Mouse (Mus musculus): ENCODE measurements around the gene Gm17304. TPM values are rescaled to one million over a fixed set of nuclear protein-coding genes. Genes with fewer than 3 reads are reported as not detected.

Gm17304 gene
- polyA plus RNA-seq, 1 experiment from 2014 or later = not detected

GRCm38 (mm10) chr5:106607081-106607480, 1.8 kb upstream of the Gm17304 start:
- H3K4me3 ChIP-seq (ENCODE audit: low read depth, low read length) = no peak overlapping the region
- peaks cover 4% of the 10 kb centered on the region; the same call in 1 of the 2 replicates for H3K4me1 ChIP-seq (ENCODE audit: control insufficient read depth, insufficient read depth, low read length)
- no peaks in the 10 kb centered on the region for H3K27me3 ChIP-seq (ENCODE audit: control insufficient read depth, insufficient read depth, low read length)
- H3K9ac ChIP-seq (ENCODE audit: low read depth, low read length) = no peak overlapping the region
- H3K9me3 ChIP-seq (replicated peaks; ENCODE audit: control insufficient read depth, low read length) = no peaks in the 10 kb centered on the region
- no peak overlapping the region for H3K4me2 ChIP-seq
- H3K27ac ChIP-seq (ENCODE audit: low read depth, low read length) = no peak overlapping the region
- peaks cover 4% of the 10 kb centered on the region; the same call in 1 of the 2 replicates for H3K36me3 ChIP-seq (ENCODE audit: control insufficient read depth, insufficient read depth, low read length)
- no peak for ATAC-seq (replicated peaks; ENCODE audit: insufficient number of reproducible peaks, low FRiP score, low TSS enrichment)
- 54% methylated on average over 5 of the region's 5 CpGs for WGBS (ENCODE audit: insufficient replicate concordance)

DNA sequence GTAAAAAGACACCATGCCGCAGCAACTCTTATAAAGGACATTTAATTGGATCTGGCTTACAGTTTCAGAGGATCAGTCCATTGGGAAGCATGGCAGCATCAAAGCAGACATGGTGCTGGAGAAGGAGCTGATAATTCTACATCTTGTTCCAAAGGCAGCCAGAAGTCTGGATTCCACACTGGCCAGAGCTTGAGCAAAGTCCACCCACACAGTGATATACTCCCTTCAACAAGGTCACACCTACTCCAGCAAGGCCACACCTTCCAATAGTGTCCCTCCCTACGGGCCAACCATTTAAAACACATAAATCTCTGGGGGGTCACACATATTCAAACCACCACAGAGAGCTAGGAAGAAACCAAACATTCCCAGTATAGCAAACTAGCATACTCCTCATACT, 3.3 kb downstream of the Gm17304 start:
- H3K4me1 ChIP-seq (ENCODE audit: control insufficient read depth, insufficient read depth, low read length) = no peaks in the 10 kb centered on the region; the same call in 1 of the 2 replicates
- ATAC-seq (replicated peaks; ENCODE audit: insufficient number of reproducible peaks, low FRiP score, low TSS enrichment) = no peak
- 94% methylated on average over 2 of the region's 2 CpGs for WGBS (ENCODE audit: insufficient replicate concordance)

GRCm38 (mm10) chr5:106614570-106614969, 5.7 kb downstream of the Gm17304 start:
- Histone ChIP-seq H3K27me3 (ENCODE audit: control insufficient read depth, insufficient read depth, low read length) (no peaks in the 10 kb centered on the region), H3K4me2 (no peak overlapping the region), H3K4me3 (ENCODE audit: low read depth, low read length) (no peak overlapping the region), H3K27ac (ENCODE audit: low read depth, low read length) (no peak overlapping the region), H3K36me3 (ENCODE audit: control insufficient read depth, insufficient read depth, low read length) (peaks cover 7% of the 10 kb centered on the region), H3K4me1 (ENCODE audit: control insufficient read depth, insufficient read depth, low read length) (no peaks in the 10 kb centered on the region; the same call in 1 of the 2 replicates), H3K9ac (ENCODE audit: low read depth, low read length) (no peak overlapping the region), H3K9me3 (replicated peaks; ENCODE audit: control insufficient read depth, low read length) (no peaks in the 10 kb centered on the region)
- WGBS (ENCODE audit: insufficient replicate concordance) = 77% methylated on average over 7 of the region's 7 CpGs
- no peak for ATAC-seq (replicated peaks; ENCODE audit: insufficient number of reproducible peaks, low FRiP score, low TSS enrichment)

More for the DNA sequence above, 3.3 kb downstream of the Gm17304 start:
- H3K27ac ChIP-seq (ENCODE audit: low read depth, low read length) = no peak overlapping the region
- H3K4me3 ChIP-seq (ENCODE audit: low read depth, low read length) = no peak overlapping the region
- no peak overlapping the region for H3K9ac ChIP-seq (ENCODE audit: low read depth, low read length)
- peaks cover 5% of the 10 kb centered on the region for H3K36me3 ChIP-seq (ENCODE audit: control insufficient read depth, insufficient read depth, low read length)
- no peaks in the 10 kb centered on the region for H3K27me3 ChIP-seq (ENCODE audit: control insufficient read depth, insufficient read depth, low read length)
- H3K4me2 ChIP-seq = no peak overlapping the region
- no peaks in the 10 kb centered on the region for H3K9me3 ChIP-seq (replicated peaks; ENCODE audit: control insufficient read depth, low read length)

GRCm38 (mm10) chr5:106615006-106615405, 6.1 kb downstream of the Gm17304 start:
- Histone ChIP-seq H3K27ac (ENCODE audit: low read depth, low read length) (no peak overlapping the region), H3K9ac (ENCODE audit: low read depth, low read length) (no peak overlapping the region), H3K9me3 (replicated peaks; ENCODE audit: control insufficient read depth, low read length) (no peaks in the 10 kb centered on the region), H3K4me2 (no peak overlapping the region), H3K4me1 (ENCODE audit: control insufficient read depth, insufficient read depth, low read length) (no peaks in the 10 kb centered on the region; the same call in 1 of the 2 replicates), H3K36me3 (ENCODE audit: control insufficient read depth, insufficient read depth, low read length) (peaks cover 7% of the 10 kb centered on the region), H3K27me3 (ENCODE audit: control insufficient read depth, insufficient read depth, low read length) (no peaks in the 10 kb centered on the region), H3K4me3 (ENCODE audit: low read depth, low read length) (no peak overlapping the region)
- ATAC-seq (replicated peaks; ENCODE audit: insufficient number of reproducible peaks, low FRiP score, low TSS enrichment) = no peak
- 88% methylated on average over 2 of the region's 2 CpGs for WGBS (ENCODE audit: insufficient replicate concordance)

- 92% methylated on average over 6 of the region's 6 CpGs for WGBS (ENCODE audit: insufficient replicate concordance)
- peaks cover 2% of the 10 kb centered on the region for H3K36me3 ChIP-seq (ENCODE audit: control insufficient read depth, insufficient read depth, low read length)
- ATAC-seq (replicated peaks; ENCODE audit: insufficient number of reproducible peaks, low FRiP score, low TSS enrichment) = no peak
Measured at GRCm38 (mm10) chr5:106620446-106620845, 11.5 kb downstream of the Gm17304 start.

GRCm38 (mm10) chr5:106622193-106622592, 13.3 kb downstream of the Gm17304 start:
- H3K9me3 ChIP-seq (replicated peaks; ENCODE audit: control insufficient read depth, low read length) = no peaks in the 10 kb centered on the region
- peaks cover 2% of the 10 kb centered on the region; the same call in 1 of the 2 replicates for H3K36me3 ChIP-seq (ENCODE audit: control insufficient read depth, insufficient read depth, low read length)
- no peak overlapping the region for H3K27ac ChIP-seq (ENCODE audit: low read depth, low read length)
- WGBS (ENCODE audit: insufficient replicate concordance) = 87% methylated on average over 5 of the region's 5 CpGs
- no peaks in the 10 kb centered on the region for H3K4me1 ChIP-seq (ENCODE audit: control insufficient read depth, insufficient read depth, low read length)
- ATAC-seq (replicated peaks; ENCODE audit: insufficient number of reproducible peaks, low FRiP score, low TSS enrichment) = no peak
- H3K4me3 ChIP-seq (ENCODE audit: low read depth, low read length) = no peak overlapping the region
- H3K9ac ChIP-seq (ENCODE audit: low read depth, low read length) = no peak overlapping the region
- no peak overlapping the region for H3K4me2 ChIP-seq
- no peaks in the 10 kb centered on the region for H3K27me3 ChIP-seq (ENCODE audit: control insufficient read depth, insufficient read depth, low read length)

More at GRCm38 (mm10) chr5:106620446-106620845, 11.5 kb downstream of the Gm17304 start:
- H3K4me3 ChIP-seq (ENCODE audit: low read depth, low read length) = no peak overlapping the region
- no peaks in the 10 kb centered on the region for H3K9me3 ChIP-seq (replicated peaks; ENCODE audit: control insufficient read depth, low read length)
- no peak overlapping the region for H3K4me2 ChIP-seq
- no peaks in the 10 kb centered on the region for H3K27me3 ChIP-seq (ENCODE audit: control insufficient read depth, insufficient read depth, low read length)
- no peak overlapping the region for H3K9ac ChIP-seq (ENCODE audit: low read depth, low read length)
- H3K27ac ChIP-seq (ENCODE audit: low read depth, low read length) = no peak overlapping the region
- no peaks in the 10 kb centered on the region for H3K4me1 ChIP-seq (ENCODE audit: control insufficient read depth, insufficient read depth, low read length)

- Histone ChIP-seq H3K4me2 (no peak overlapping the region), H3K9ac (ENCODE audit: low read depth, low read length) (no peak overlapping the region), H3K9me3 (replicated peaks; ENCODE audit: control insufficient read depth, low read length) (no peaks in the 10 kb centered on the region), H3K4me1 (ENCODE audit: control insufficient read depth, insufficient read depth, low read length) (no peaks in the 10 kb centered on the region), H3K36me3 (ENCODE audit: control insufficient read depth, insufficient read depth, low read length) (peaks cover 2% of the 10 kb centered on the region; the same call in 1 of the 2 replicates), H3K27ac (ENCODE audit: low read depth, low read length) (no peak overlapping the region), H3K4me3 (ENCODE audit: low read depth, low read length) (no peak overlapping the region), H3K27me3 (ENCODE audit: control insufficient read depth, insufficient read depth, low read length) (no peaks in the 10 kb centered on the region)
- ATAC-seq (replicated peaks; ENCODE audit: insufficient number of reproducible peaks, low FRiP score, low TSS enrichment) = no peak
- 82% methylated on average over 4 of the region's 4 CpGs for WGBS (ENCODE audit: insufficient replicate concordance)
Measured at GRCm38 (mm10) chr5:106623337-106623736, 14.4 kb downstream of the Gm17304 start.

DNA sequence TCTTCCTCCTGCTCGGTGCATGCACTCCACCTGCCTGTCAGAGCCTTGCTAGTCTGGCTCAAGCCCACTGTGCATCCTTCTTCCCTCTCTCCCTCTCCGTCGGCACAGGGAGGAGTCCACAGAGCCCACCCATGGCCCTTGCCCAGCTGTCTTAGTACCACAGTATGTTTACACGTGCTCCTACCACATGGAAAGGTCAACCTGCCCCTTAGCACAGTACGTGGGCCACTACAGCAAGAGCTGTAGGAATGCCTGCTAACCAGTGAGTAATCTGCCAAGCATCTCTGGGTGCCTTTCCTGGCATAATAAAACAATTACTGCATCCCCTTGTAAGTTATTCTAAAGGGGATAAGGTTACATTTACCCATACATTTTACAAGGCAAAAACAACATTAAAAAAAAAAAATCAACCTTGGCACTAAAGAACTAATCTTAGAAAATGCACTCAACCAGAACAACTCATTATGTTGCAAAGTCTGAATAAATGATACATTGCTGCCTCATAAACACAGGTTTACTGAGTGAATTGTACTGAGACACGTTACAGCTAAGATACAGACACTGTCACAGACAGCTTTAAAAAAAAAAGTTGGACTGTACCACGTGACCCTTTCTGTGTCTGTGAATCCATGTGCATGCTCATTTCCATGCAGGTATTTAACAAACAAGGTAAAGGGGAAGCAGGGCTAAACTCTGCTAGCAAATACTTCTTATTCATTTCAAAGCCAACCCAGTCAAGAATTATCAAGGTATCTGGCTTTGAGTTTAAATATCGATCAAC, 19.7 kb downstream of the Gm17304 start:
- Histone ChIP-seq H3K9ac (ENCODE audit: low read depth, low read length) (no peak overlapping the region), H3K36me3 (ENCODE audit: control insufficient read depth, insufficient read depth, low read length) (no peaks in the 10 kb centered on the region), H3K27me3 (ENCODE audit: control insufficient read depth, insufficient read depth, low read length) (no peaks in the 10 kb centered on the region), H3K27ac (ENCODE audit: low read depth, low read length) (no peak overlapping the region), H3K4me1 (ENCODE audit: control insufficient read depth, insufficient read depth, low read length) (0 out of 2 replicates have a peak, but pooled peaks cover 3% of the 10 kb centered on the region), H3K4me2 (no peak overlapping the region), H3K4me3 (ENCODE audit: low read depth, low read length) (no peak overlapping the region), H3K9me3 (replicated peaks; ENCODE audit: control insufficient read depth, low read length) (no peaks in the 10 kb centered on the region)
- no peak for ATAC-seq (replicated peaks; ENCODE audit: insufficient number of reproducible peaks, low FRiP score, low TSS enrichment)
- 78% methylated on average over 8 of the region's 8 CpGs for WGBS (ENCODE audit: insufficient replicate concordance)
